Mouse (Mus musculus) telencephalon, adult 2 months (tissue): ENCODE measurements around the gene Slc38a3.

Experiments
- DNase-seq: peaks from one replicate; pipeline ENCODE4 v3.0.0-alpha.2; 2011; ENCODE audit warnings: low read depth, low spot score

Slc38a3 gene

GRCm38 (mm10) chr9:107669480-107669945, at the start of gene Slc38a3:
Gene Slc38a3 (minus strand): TSS chr9:107669530.
- no peak for DNase-seq

GRCm38 (mm10) chr9:107716951-107717350, 47.6 kb upstream of the Slc38a3 start:
- no peak for DNase-seq

- no peak for DNase-seq
These were observed 46.3 kb upstream of the Slc38a3 start for GRCm38 (mm10) chr9:107715632-107716031.

GRCm38 (mm10) chr9:107714221-107714952, 45.1 kb upstream of the Slc38a3 start:
- no peak for DNase-seq

GRCm38 (mm10) chr9:107709697-107710483, 40.6 kb upstream of the Slc38a3 start, which contains the start of gene Sema3f:
Gene Sema3f (minus strand): TSS chr9:107710475.
- no peak for DNase-seq

GRCm38 (mm10) chr9:107709096-107709696, 39.9 kb upstream of the Slc38a3 start:
- DNase-seq: no peak

- no peak for DNase-seq
These were observed 39.2 kb upstream of the Slc38a3 start for GRCm38 (mm10) chr9:107708439-107709095.

- DNase-seq: no peak
These were observed 38.5 kb upstream of the Slc38a3 start for GRCm38 (mm10) chr9:107707701-107708438.

- DNase-seq: no peak
These were observed 37.5 kb upstream of the Slc38a3 start for GRCm38 (mm10) chr9:107706781-107707211.

GRCm38 (mm10) chr9:107703337-107704122, 34.2 kb upstream of the Slc38a3 start:
- DNase-seq: no peak

GRCm38 (mm10) chr9:107702606-107703185, 33.4 kb upstream of the Slc38a3 start:
- no peak for DNase-seq

- peak; percentile 42 for DNase-seq
These were observed 32.3 kb upstream of the Slc38a3 start for GRCm38 (mm10) chr9:107701594-107701993.

- peak; percentile 50 for DNase-seq
These were observed 30.8 kb upstream of the Slc38a3 start for GRCm38 (mm10) chr9:107700114-107700571.

- no peak for DNase-seq
These were observed 30.1 kb upstream of the Slc38a3 start for GRCm38 (mm10) chr9:107699376-107699980.

- no peak for DNase-seq
These were observed 29.4 kb upstream of the Slc38a3 start for GRCm38 (mm10) chr9:107698611-107699190.

GRCm38 (mm10) chr9:107697811-107698521, 28.6 kb upstream of the Slc38a3 start:
- DNase-seq: no peak

- no peak for DNase-seq
These were observed 27.7 kb upstream of the Slc38a3 start for GRCm38 (mm10) chr9:107696845-107697610.
